Comparison of ENCODE assay signal across 29 mouse cellular contexts in genomic region chr9:69814432-69814831, GRCm38 (mm10). TPM values are rescaled to one million over a fixed set of nuclear protein-coding genes. Genes with fewer than 3 reads are reported as not detected.
A peak's percentile ranks its signal among the peaks of the same experiment; 100 is the strongest.
DNase-seq lines count a peak whose midpoint lies in the region; ATAC-seq and TF ChIP-seq lines count a peak whose summit lies in the region.
"Had no signal": no experiment of that assay in that cellular context is flagged by ENCODE, and none has a peak within 500 bp of the region (broad histone marks: within the 10 kb centered on the region; RNA-seq: fewer than 3 reads in every experiment).

No protein-coding gene starts in this region.

- H3K9me3 ChIP-seq in lung, embryonic 14.5 days (ENCODE audit: low read depth, low read length) = no peaks in the 10 kb centered on the region
- H3K9me3 ChIP-seq in neural tube, embryonic 15.5 days (replicated peaks) = no peaks in the 10 kb centered on the region
- H3K9me3 ChIP-seq: forebrain, embryonic 10.5 days; forebrain, embryonic 13.5 days; G1E; heart, embryonic 12.5 days; heart, embryonic 15.5 days; hindbrain, embryonic 10.5 days had no signal

- no peaks in the 10 kb centered on the region for H3K4me1 ChIP-seq in heart, adult 2 months (ENCODE audit: control insufficient read depth, insufficient read depth, low read length)
- H3K4me1 ChIP-seq in lung, embryonic 14.5 days (ENCODE audit: insufficient read depth) = no peaks in the 10 kb centered on the region
- H3K4me1 ChIP-seq in thymus, adult 2 months (replicated peaks; ENCODE audit: control insufficient read depth, insufficient read depth, low read length) = no peaks in the 10 kb centered on the region
- no peaks in the 10 kb centered on the region for H3K4me1 ChIP-seq in neural tube, embryonic 15.5 days
- H3K4me1 ChIP-seq: forebrain, embryonic 13.5 days; heart, embryonic 12.5 days; heart, embryonic 15.5 days; hindbrain, embryonic 10.5 days had no signal

- H3K27ac ChIP-seq in heart, adult 2 months = no peak overlapping the region
- no peak overlapping the region for H3K27ac ChIP-seq in lung, embryonic 14.5 days (ENCODE audit: low read depth)
- H3K27ac ChIP-seq in thymus, adult 2 months (ENCODE audit: control insufficient read depth, insufficient read depth, low read length) = no peak overlapping the region
- no peak overlapping the region for H3K27ac ChIP-seq in neural tube, embryonic 15.5 days (replicated peaks)
- H3K27ac ChIP-seq: forebrain, embryonic 10.5 days; forebrain, embryonic 13.5 days; heart, embryonic 15.5 days; hindbrain, embryonic 10.5 days; hindbrain, embryonic 14.5 days had no signal

- DNase-seq in heart, adult 11 months = peak; percentile 71
- DNase-seq in heart, adult 2 months = no peak
- peak; percentile 4 for DNase-seq in lung, embryonic 14.5 days
- DNase-seq in lung, adult 18-20 months = no peak
- DNase-seq in thymus, postnatal 25 days = peak; percentile 1
- no peak for DNase-seq in thymus, adult 2 months
- no peak for DNase-seq in kidney, postnatal 14 days
- DNase-seq: adrenal gland, adult 8-10 months; adrenal gland, postnatal 25 days; cerebellum, adult 11-12 months; cerebellum, adult 8-10 months; cerebellum, postnatal 10 days; gastrocnemius, postnatal 10 days; gastrocnemius, postnatal 36 days; heart, postnatal 10 days; heart, postnatal 36 days had no signal

- H3K4me2 ChIP-seq in lung, embryonic 14.5 days = no peak overlapping the region
- H3K4me2 ChIP-seq in neural tube, embryonic 15.5 days = no peak overlapping the region
- H3K4me2 ChIP-seq: forebrain, embryonic 13.5 days; heart, embryonic 12.5 days; heart, embryonic 15.5 days; hindbrain, embryonic 14.5 days had no signal

- H3K9ac ChIP-seq in heart, adult 2 months (ENCODE audit: low read depth, low read length) = no peak overlapping the region
- H3K9ac ChIP-seq in lung, embryonic 14.5 days = no peak overlapping the region
- no peak overlapping the region for H3K9ac ChIP-seq in neural tube, embryonic 15.5 days (replicated peaks)
- H3K9ac ChIP-seq: forebrain, embryonic 13.5 days; heart, embryonic 12.5 days; heart, embryonic 15.5 days; hindbrain, embryonic 14.5 days had no signal

- ATAC-seq in lung, embryonic 14.5 days (ENCODE audit: insufficient read depth) = no peak
- no peak for ATAC-seq in neural tube, embryonic 15.5 days (ENCODE audit: low FRiP score)
- ATAC-seq: activated CD4-positive, CD25-positive, alpha-beta regulatory T cell, adult 4 months; forebrain, embryonic 13.5 days; forebrain, embryonic 16.5 days had no signal

- no peak for TF ChIP-seq CTCF in heart, adult 2 months (IDR thresholded peaks at IDR 0.05)
- TF ChIP-seq CTCF in lung, embryonic 14.5 days (IDR thresholded peaks at IDR 0.05; ENCODE audit: low read depth) = no peak; the same call in 1 of the 2 replicates
- TF ChIP-seq CTCF in thymus, adult 2 months (IDR thresholded peaks at IDR 0.05; ENCODE audit: borderline replicate concordance, control insufficient read depth, extremely low read depth, insufficient read depth, low read length, poor library complexity) = no peak

- intact Hi-C loops in heart, adult 2 months (cut with DNase I) = no loop called here

- no peaks in the 10 kb centered on the region for H3K36me3 ChIP-seq in heart, adult 2 months (ENCODE audit: control insufficient read depth, insufficient read depth, low read length)
- no peaks in the 10 kb centered on the region for H3K36me3 ChIP-seq in lung, embryonic 14.5 days (ENCODE audit: insufficient read depth)
- no peaks in the 10 kb centered on the region for H3K36me3 ChIP-seq in thymus, adult 2 months (ENCODE audit: control insufficient read depth, insufficient read depth, low read length)
- H3K36me3 ChIP-seq in neural tube, embryonic 15.5 days = no peaks in the 10 kb centered on the region
- H3K36me3 ChIP-seq: forebrain, embryonic 10.5 days; G1E; heart, embryonic 12.5 days; heart, embryonic 15.5 days; hindbrain, embryonic 10.5 days had no signal

- TF ChIP-seq POLR2A in heart, adult 2 months (IDR thresholded peaks at IDR 0.05; ENCODE audit: insufficient read depth, low read depth, low read length) = no peak
- no peak for TF ChIP-seq POLR2A in thymus, adult 2 months (IDR thresholded peaks at IDR 0.05; ENCODE audit: control insufficient read depth, extremely low read depth, insufficient read depth, low read length, poor library complexity)

- no peak for TF ChIP-seq EP300 in heart, adult 2 months (IDR thresholded peaks at IDR 0.05; ENCODE audit: insufficient read depth, low read depth, low read length)

- no peaks in the 10 kb centered on the region for H3K27me3 ChIP-seq in heart, adult 2 months (ENCODE audit: control insufficient read depth, insufficient read depth, low read length)
- no peaks in the 10 kb centered on the region for H3K27me3 ChIP-seq in lung, embryonic 14.5 days (ENCODE audit: insufficient read depth, low read length)
- no peaks in the 10 kb centered on the region for H3K27me3 ChIP-seq in thymus, adult 2 months (ENCODE audit: control insufficient read depth, insufficient read depth, low read length)
- H3K27me3 ChIP-seq in neural tube, embryonic 15.5 days (replicated peaks) = peaks cover 3% of the 10 kb centered on the region; the same call in 1 of the 2 replicates
- H3K27me3 ChIP-seq: heart, embryonic 12.5 days; heart, embryonic 15.5 days had no signal

- H3K79me2 ChIP-seq in heart, adult 2 months (replicated peaks; ENCODE audit: control insufficient read depth, insufficient read depth, low read length) = no peaks in the 10 kb centered on the region

- 33% methylated on average over 3 of the region's 3 CpGs for WGBS in heart, adult 2 months
- 38% methylated on average over 3 of the region's 3 CpGs for WGBS in lung, embryonic 14.5 days
- WGBS in thymus, adult 2 months = 43% methylated on average over 3 of the region's 3 CpGs
- WGBS in neural tube, embryonic 15.5 days = 68% methylated on average over 3 of the region's 3 CpGs

- no peak overlapping the region for H3K4me3 ChIP-seq in heart, adult 2 months
- H3K4me3 ChIP-seq in lung, embryonic 14.5 days (ENCODE audit: low read depth, low read length) = no peak overlapping the region
- no peak overlapping the region for H3K4me3 ChIP-seq in thymus, adult 2 months (ENCODE audit: control insufficient read depth, insufficient read depth, low read length)
- H3K4me3 ChIP-seq in neural tube, embryonic 15.5 days (replicated peaks) = no peak overlapping the region
- H3K4me3 ChIP-seq: forebrain, embryonic 10.5 days; forebrain, embryonic 13.5 days; heart, embryonic 12.5 days; heart, embryonic 15.5 days; hindbrain, embryonic 10.5 days had no signal

RNA-seq across cellular contexts. Expression of gene Foxb1, which starts 53.7 kb away (rescaled TPM):
- not detected for total RNA-seq in heart, adult 2 months (2021)
- polyA plus RNA-seq in heart, adult 2 months (2012; rRNA removed) = not detected in 2 replicates
- polyA plus RNA-seq in lung, embryonic 14.5 days (2014; fragmentation: Nextera tagmentation; extraction: Ambion mirVana) = not detected in 2 replicates
- polyA plus RNA-seq in thymus, adult 2 months (2012; rRNA removed) = 1.0 and 1.7 TPM in 2 replicates
- polyA plus RNA-seq in neural tube, embryonic 15.5 days (2015; fragmentation: Nextera tagmentation; extraction: Ambion mirVana) = 4.7 and 7.4 TPM in 2 replicates
- total RNA-seq: adrenal gland, adult 8-10 months; adrenal gland, postnatal 25 days; G1E; gastrocnemius, adult 18-20 months; gastrocnemius, postnatal 10 days; gastrocnemius, postnatal 36 days; granulocyte monocyte progenitor cell, adult 5-6 weeks; heart, postnatal 10 days; heart, postnatal 36 days had no signal
- polyA plus RNA-seq: activated CD4-positive, CD25-positive, alpha-beta regulatory T cell, adult 4 months; embryonic facial prominence, embryonic 14.5 days; G1E; heart, embryonic 12.5 days; heart, embryonic 15.5 days had no signal

Comparison
In these comparisons a context has a peak if more than half of its experiments do, and no peak if none do; other contexts are left out.
1. DNase-seq: peak in heart, adult 11 months (single experiment), lung, embryonic 14.5 days (single experiment) and thymus, postnatal 25 days (single experiment); none in heart, adult 2 months (0 of 2), lung, adult 18-20 months (0 of 2), thymus, adult 2 months (single experiment) and kidney, postnatal 14 days (single experiment).